ENCODE assay signal across 11 mouse cellular contexts in the genomic region with DNA sequence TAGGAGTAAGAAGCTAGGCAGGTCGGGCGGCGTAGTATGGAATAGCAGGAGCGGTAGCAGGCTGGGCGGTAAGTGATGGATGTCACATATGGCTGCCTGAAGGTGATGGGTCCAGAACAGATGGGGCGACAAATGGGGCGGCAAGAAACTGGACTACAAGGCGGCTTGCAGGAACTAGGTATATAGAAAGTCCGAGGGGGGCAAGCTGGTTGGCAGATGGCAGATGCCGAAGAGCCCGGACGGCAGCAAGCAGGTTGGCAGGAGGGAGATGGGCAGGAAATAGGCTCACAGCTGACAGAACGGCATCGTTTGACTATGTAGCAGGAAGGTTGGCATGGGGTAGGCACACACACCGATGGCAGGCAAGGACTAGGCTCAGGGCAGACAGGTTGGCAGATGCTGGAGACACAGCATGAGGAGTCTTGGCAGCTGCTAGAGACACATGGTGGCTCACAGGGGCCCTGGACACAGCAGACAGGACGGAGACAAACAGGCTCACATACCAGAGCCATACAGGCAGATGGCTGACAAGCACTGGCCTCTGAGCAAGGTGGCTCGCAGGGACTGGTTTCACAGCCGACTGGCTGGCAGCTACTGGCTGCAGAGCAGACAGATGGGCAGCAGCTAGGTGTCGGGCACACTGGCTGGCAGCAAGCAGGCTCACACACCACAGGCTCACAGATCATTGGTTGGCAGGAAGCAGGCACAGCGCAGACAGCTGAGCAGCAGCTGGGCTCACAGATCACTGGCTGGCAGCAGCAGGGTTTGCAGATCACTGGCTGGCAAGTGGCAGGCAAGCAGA. TPM values are rescaled to one million over a fixed set of nuclear protein-coding genes. Genes with fewer than 3 reads are reported as not detected.
DNase-seq lines count a peak whose midpoint lies in the region; ATAC-seq and TF ChIP-seq lines count a peak whose summit lies in the region.
"Had no signal": no experiment of that assay in that cellular context is flagged by ENCODE, and none has a peak within 500 bp of the region (broad histone marks: within the 10 kb centered on the region; RNA-seq: fewer than 3 reads in every experiment).

No protein-coding gene starts in this region.

- 81% methylated on average over 20 of the region's 20 CpGs for WGBS in liver, adult 2 months
- 70% methylated on average over 20 of the region's 20 CpGs for WGBS in liver, embryonic 12.5 days (ENCODE audit: insufficient replicate concordance)
- WGBS in kidney, embryonic 16.5 days = 75% methylated on average over 20 of the region's 20 CpGs

- no peaks in the 10 kb centered on the region for H3K27me3 ChIP-seq in liver, adult 2 months (ENCODE audit: control insufficient read depth, insufficient read depth, low read length)
- no peaks in the 10 kb centered on the region for H3K27me3 ChIP-seq in liver, embryonic 12.5 days (replicated peaks)
- H3K27me3 ChIP-seq in kidney, embryonic 16.5 days (ENCODE audit: insufficient read depth, low read length) = no peaks in the 10 kb centered on the region
- H3K27me3 ChIP-seq: liver, embryonic 13.5 days; stomach, embryonic 15.5 days had no signal

- H3K9me3 ChIP-seq in liver, embryonic 12.5 days (replicated peaks) = no peaks in the 10 kb centered on the region
- no peaks in the 10 kb centered on the region for H3K9me3 ChIP-seq in kidney, embryonic 16.5 days (ENCODE audit: low read length)
- H3K9me3 ChIP-seq: liver, embryonic 13.5 days; stomach, embryonic 15.5 days had no signal

- DNase-seq in liver, adult 2 months (ENCODE audit: extremely low read depth, low read depth, low spot score) = peak; percentile 62
- peak; percentile 95 for DNase-seq in cerebellum, adult 9-10 months
- peak; percentile 20 to 30 for DNase-seq in layer of hippocampus, adult 18-20 months (ENCODE audit: low spot score in 2 of 2)
- peak; percentile 67 for DNase-seq in right cerebral cortex, adult 18-20 months
- no peak for DNase-seq in urinary bladder, postnatal 10 days (ENCODE audit: low spot score)
- no peak for DNase-seq in c-Kit-positive CD71-positive TER-119-positive erythroid progenitor cells, embryonic 14.5 days (ENCODE audit: low spot score)
- DNase-seq: liver, embryonic 13.5 days had no signal

- no peak for TF ChIP-seq POLR2A in liver, adult 2 months (IDR thresholded peaks at IDR 0.05; ENCODE audit: extremely low read depth, insufficient read depth, low read length)

- no peak overlapping the region for H3K4me2 ChIP-seq in liver, embryonic 12.5 days
- H3K4me2 ChIP-seq in kidney, embryonic 16.5 days (replicated peaks; ENCODE audit: low read depth, low read length) = no peak overlapping the region
- H3K4me2 ChIP-seq: liver, embryonic 13.5 days; stomach, embryonic 15.5 days had no signal

- H3K4me3 ChIP-seq in liver, adult 2 months (ENCODE audit: insufficient read depth, low read depth, low read length) = no peak overlapping the region
- H3K4me3 ChIP-seq in liver, embryonic 12.5 days = no peak overlapping the region
- H3K4me3 ChIP-seq in kidney, embryonic 16.5 days (ENCODE audit: low read length) = no peak overlapping the region
- H3K4me3 ChIP-seq: liver, embryonic 13.5 days; stomach, embryonic 15.5 days had no signal

- no peaks in the 10 kb centered on the region for H3K4me1 ChIP-seq in liver, adult 2 months (ENCODE audit: control insufficient read depth, insufficient read depth, low read length)
- H3K4me1 ChIP-seq in liver, embryonic 12.5 days = no peaks in the 10 kb centered on the region
- no peaks in the 10 kb centered on the region for H3K4me1 ChIP-seq in kidney, embryonic 16.5 days (ENCODE audit: insufficient read depth, low read length)
- H3K4me1 ChIP-seq: liver, embryonic 13.5 days; stomach, embryonic 15.5 days had no signal

- no peak for ATAC-seq in liver, embryonic 12.5 days
- no peak for ATAC-seq in kidney, embryonic 16.5 days (ENCODE audit: low FRiP score, low TSS enrichment)

- H3K79me2 ChIP-seq in liver, adult 2 months (ENCODE audit: control insufficient read depth, insufficient read depth, low read length) = no peaks in the 10 kb centered on the region

- H3K27ac ChIP-seq in liver, adult 2 months (replicated peaks; ENCODE audit: insufficient read depth, low read depth, low read length) = no peak overlapping the region
- no peak overlapping the region for H3K27ac ChIP-seq in liver, embryonic 12.5 days
- no peak overlapping the region for H3K27ac ChIP-seq in kidney, embryonic 16.5 days (ENCODE audit: low read length)
- H3K27ac ChIP-seq: liver, embryonic 13.5 days; stomach, embryonic 15.5 days had no signal

- H3K36me3 ChIP-seq in liver, adult 2 months (ENCODE audit: control insufficient read depth, insufficient read depth, low read length) = no peaks in the 10 kb centered on the region
- H3K36me3 ChIP-seq in liver, embryonic 12.5 days = no peaks in the 10 kb centered on the region
- no peaks in the 10 kb centered on the region for H3K36me3 ChIP-seq in kidney, embryonic 16.5 days (ENCODE audit: insufficient read depth, low read length)
- H3K36me3 ChIP-seq: liver, embryonic 13.5 days; stomach, embryonic 15.5 days had no signal

- H3K9ac ChIP-seq in liver, adult 2 months (ENCODE audit: low read depth, low read length) = no peak overlapping the region
- H3K9ac ChIP-seq in liver, embryonic 12.5 days = no peak overlapping the region
- H3K9ac ChIP-seq in kidney, embryonic 16.5 days (replicated peaks; ENCODE audit: low read length) = no peak overlapping the region
- H3K9ac ChIP-seq: liver, embryonic 13.5 days; stomach, embryonic 15.5 days had no signal

- no peak for TF ChIP-seq CTCF in liver, adult 2 months (IDR thresholded peaks at IDR 0.05; ENCODE audit: low read depth, low read length)

RNA-seq across cellular contexts. Expression of a gene that starts 0.9 kb away (rescaled TPM):
- not detected in 2 replicates for total RNA-seq in liver, adult 2 months (2014; rRNA removed)
- polyA plus RNA-seq in liver, adult 2 months (2012; rRNA removed) = not detected in 2 replicates
- polyA plus RNA-seq in liver, embryonic 12.5 days (2016; fragmentation: Nextera tagmentation; extraction: Ambion mirVana) = not detected in 2 replicates
- not detected for total RNA-seq in layer of hippocampus, adult 18-20 months (2021)
- not detected in 2 replicates for polyA plus RNA-seq in kidney, embryonic 16.5 days (2015; fragmentation: Nextera tagmentation; extraction: Ambion mirVana)
- total RNA-seq: gastrocnemius, postnatal 4 days had no signal
- polyA plus RNA-seq: liver, embryonic 13.5 days; stomach, embryonic 15.5 days had no signal

RNA-seq across cellular contexts. Expression of a gene that starts 6.6 kb away (rescaled TPM):
- total RNA-seq in liver, adult 2 months (2014; rRNA removed) = not detected in 2 replicates
- polyA plus RNA-seq in liver, adult 2 months (2012; rRNA removed) = not detected in 2 replicates
- not detected in 2 replicates for polyA plus RNA-seq in liver, embryonic 12.5 days (2016; fragmentation: Nextera tagmentation; extraction: Ambion mirVana)
- total RNA-seq in layer of hippocampus, adult 18-20 months (2021) = not detected
- not detected in 2 replicates for polyA plus RNA-seq in kidney, embryonic 16.5 days (2015; fragmentation: Nextera tagmentation; extraction: Ambion mirVana)
- total RNA-seq: gastrocnemius, postnatal 4 days had no signal
- polyA plus RNA-seq: liver, embryonic 13.5 days; stomach, embryonic 15.5 days had no signal

RNA-seq across cellular contexts. Expression of a gene that starts 8.3 kb away (rescaled TPM):
- not detected in 2 replicates for total RNA-seq in liver, adult 2 months (2014; rRNA removed)
- polyA plus RNA-seq in liver, adult 2 months (2012; rRNA removed) = not detected in 2 replicates
- polyA plus RNA-seq in liver, embryonic 12.5 days (2016; fragmentation: Nextera tagmentation; extraction: Ambion mirVana) = not detected in 2 replicates
- not detected for total RNA-seq in layer of hippocampus, adult 18-20 months (2021)
- not detected in 2 replicates for polyA plus RNA-seq in kidney, embryonic 16.5 days (2015; fragmentation: Nextera tagmentation; extraction: Ambion mirVana)
- total RNA-seq: gastrocnemius, postnatal 4 days had no signal
- polyA plus RNA-seq: liver, embryonic 13.5 days; stomach, embryonic 15.5 days had no signal

RNA-seq across cellular contexts. Expression of a gene that starts 30.5 kb away (rescaled TPM):
- not detected in 2 replicates for total RNA-seq in liver, adult 2 months (2014; rRNA removed)
- not detected in 2 replicates for polyA plus RNA-seq in liver, adult 2 months (2012; rRNA removed)
- polyA plus RNA-seq in liver, embryonic 12.5 days (2016; fragmentation: Nextera tagmentation; extraction: Ambion mirVana) = not detected in 2 replicates
- total RNA-seq in layer of hippocampus, adult 18-20 months (2021) = not detected
- not detected in 2 replicates for polyA plus RNA-seq in kidney, embryonic 16.5 days (2015; fragmentation: Nextera tagmentation; extraction: Ambion mirVana)
- total RNA-seq: gastrocnemius, postnatal 4 days had no signal
- polyA plus RNA-seq: liver, embryonic 13.5 days had no signal

RNA-seq across cellular contexts. Expression of a gene that starts 37.2 kb away (rescaled TPM):
- total RNA-seq in liver, adult 2 months (2014; rRNA removed) = not detected in 2 replicates
- not detected in 2 replicates for polyA plus RNA-seq in liver, adult 2 months (2012; rRNA removed)
- polyA plus RNA-seq in liver, embryonic 12.5 days (2016; fragmentation: Nextera tagmentation; extraction: Ambion mirVana) = not detected in 2 replicates
- total RNA-seq in layer of hippocampus, adult 18-20 months (2021) = not detected
- not detected in 2 replicates for polyA plus RNA-seq in kidney, embryonic 16.5 days (2015; fragmentation: Nextera tagmentation; extraction: Ambion mirVana)
- total RNA-seq: gastrocnemius, postnatal 4 days had no signal
- polyA plus RNA-seq: liver, embryonic 13.5 days; stomach, embryonic 15.5 days had no signal

Comparison
In these comparisons a context has a peak if more than half of its experiments do, and no peak if none do; other contexts are left out.
1. DNase-seq: peak in liver, adult 2 months (single experiment), cerebellum, adult 9-10 months (single experiment), layer of hippocampus, adult 18-20 months (2 of 2) and right cerebral cortex, adult 18-20 months (single experiment); none in urinary bladder, postnatal 10 days (single experiment) and c-Kit-positive CD71-positive TER-119-positive erythroid progenitor cells, embryonic 14.5 days (single experiment).